Mouse (Mus musculus): ENCODE measurements around the gene Vars.

DNA sequence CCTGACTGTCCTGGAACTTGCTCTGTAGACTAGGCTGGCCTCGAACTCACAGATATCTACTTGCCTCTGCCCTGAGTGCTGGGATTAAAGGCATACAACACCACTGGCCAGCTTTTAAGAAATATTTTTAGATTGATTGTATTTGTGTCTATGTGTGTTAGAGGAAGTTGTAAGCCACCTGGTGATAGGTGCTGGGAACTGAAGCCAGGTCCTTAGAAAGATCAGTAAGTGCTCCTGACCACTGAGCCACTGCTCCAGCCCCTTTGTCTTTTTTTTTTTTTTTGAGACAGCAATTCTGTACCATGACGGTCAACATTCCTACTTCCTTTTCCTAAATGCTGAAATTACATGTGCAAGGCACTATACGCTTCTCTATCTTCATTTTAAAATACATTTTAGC lies 47.5 kb upstream of the Vars start:
- TF ChIP-seq CTCF (IDR thresholded peaks at IDR 0.05; ENCODE audit: low read depth, low read length) (no peak), GATA2 (IDR thresholded peaks at IDR 0.05; ENCODE audit: borderline replicate concordance, low read depth, low read length) (no peak), POLR2AphosphoS5 (IDR thresholded peaks at IDR 0.05; ENCODE audit: insufficient replicate concordance, low read depth, low read length) (no peak), GATA1 (IDR thresholded peaks at IDR 0.05; ENCODE audit: borderline replicate concordance, low read length) (no peak), TAL1 (conservative IDR thresholded peaks at IDR 0.05; ENCODE audit: low read depth, low read length) (no peak)
